Mouse (Mus musculus) myocyte (in vitro differentiated cells): ENCODE measurements at regions not wholly inside any gene's neighbourhood (a gene's known extent, or its start where the extent isn't known, plus 50 kb on each side); places are given as distances from the start of the nearest gene placed in this dataset.

ENCODE experiments used
- H3K27me3 ChIP-seq: one replicate; pipeline ENCODE4 v1.6.1; 2011; ENCODE audit not compliant: control insufficient read depth, insufficient read depth, insufficient read length
- H3K36me3 ChIP-seq: one replicate; pipeline ENCODE4 v1.6.1; 2011; ENCODE audit not compliant: control insufficient read depth, insufficient read depth
- H3K4me2 ChIP-seq: one replicate; pipeline ENCODE4 v1.6.1; 2011; ENCODE audit warnings: low read depth, control low read depth
- H3K4me3 ChIP-seq: one replicate; pipeline ENCODE4 v1.5.1; 2011; ENCODE audit warnings: mild to moderate bottlenecking, control low read depth, moderate library complexity
- H3K79me2 ChIP-seq: one replicate; pipeline ENCODE4 v1.6.1; 2011; ENCODE audit not compliant: control insufficient read depth, insufficient read depth
- H3ac ChIP-seq: one replicate; pipeline ENCODE4 v1.6.1; 2011; ENCODE audit not compliant: control insufficient read depth, insufficient read length
- CEBPB ChIP-seq: IDR thresholded peaks from 2 replicates; pipeline ENCODE4 v1.6.1; 2011; ENCODE audit warnings: mild to moderate bottlenecking, moderate library complexity; ENCODE audit not compliant: poor library complexity, insufficient read depth, severe bottlenecking
- E2F4 ChIP-seq: IDR thresholded peaks from one replicate; pipeline ENCODE4 v1.6.1; 2011; ENCODE audit warnings: mild to moderate bottlenecking, control low read depth, moderate library complexity; ENCODE audit not compliant: insufficient read depth
- MAX ChIP-seq: IDR thresholded peaks from one replicate; pipeline ENCODE4 v1.6.1; 2011; ENCODE audit warnings: low read depth, mild to moderate bottlenecking, control low read depth
- MYOD1 ChIP-seq, 3 experiments: IDR thresholded peaks; one replicate each; pipeline ENCODE4 v1.6.1; 2011; ENCODE audit warnings: control low read depth in 2 of 3, low read depth in 2 of 3, mild to moderate bottlenecking in 2 of 3, moderate library complexity in 1 of 3; ENCODE audit not compliant: insufficient read length in 2 of 3, control insufficient read depth in 1 of 3
- MYOG ChIP-seq, 3 experiments: IDR thresholded peaks; one replicate each; pipeline ENCODE4 v1.6.1; 2011; ENCODE audit warnings: control low read depth in 2 of 3, low read depth in 2 of 3, mild to moderate bottlenecking in 2 of 3; ENCODE audit not compliant: insufficient read length in 2 of 3, control insufficient read depth in 1 of 3, insufficient read depth in 1 of 3
- POLR2A ChIP-seq: IDR thresholded peaks from one replicate; pipeline ENCODE4 v1.6.1; 2011; ENCODE audit warnings: low read depth, mild to moderate bottlenecking, control low read depth, moderate library complexity; ENCODE audit not compliant: insufficient read length
- POLR2AphosphoS2 ChIP-seq: IDR thresholded peaks from one replicate; pipeline ENCODE4 v1.6.1; 2011; ENCODE audit warnings: low read depth, control low read depth; ENCODE audit not compliant: insufficient read length
- REST ChIP-seq: IDR thresholded peaks from one replicate; pipeline ENCODE4 v1.6.1; 2011; ENCODE audit warnings: mild to moderate bottlenecking, control low read depth, moderate library complexity; ENCODE audit not compliant: insufficient read depth, insufficient read length
- SRF ChIP-seq: IDR thresholded peaks from one replicate; pipeline ENCODE4 v1.6.1; 2011; ENCODE audit warnings: low read depth; ENCODE audit not compliant: control insufficient read depth, insufficient read length
- TCF12 ChIP-seq: IDR thresholded peaks from one replicate; pipeline ENCODE4 v1.6.1; 2011; ENCODE audit warnings: mild to moderate bottlenecking, control low read depth; ENCODE audit not compliant: poor library complexity, insufficient read depth, severe bottlenecking
- TCF3 ChIP-seq: IDR thresholded peaks from one replicate; pipeline ENCODE4 v1.6.1; 2011; ENCODE audit warnings: low read depth, control low read depth; ENCODE audit not compliant: insufficient read length
- USF1 ChIP-seq: IDR thresholded peaks from one replicate; pipeline ENCODE4 v1.6.1; 2011; ENCODE audit warnings: low read depth, mild to moderate bottlenecking, control low read depth, moderate library complexity

DNA sequence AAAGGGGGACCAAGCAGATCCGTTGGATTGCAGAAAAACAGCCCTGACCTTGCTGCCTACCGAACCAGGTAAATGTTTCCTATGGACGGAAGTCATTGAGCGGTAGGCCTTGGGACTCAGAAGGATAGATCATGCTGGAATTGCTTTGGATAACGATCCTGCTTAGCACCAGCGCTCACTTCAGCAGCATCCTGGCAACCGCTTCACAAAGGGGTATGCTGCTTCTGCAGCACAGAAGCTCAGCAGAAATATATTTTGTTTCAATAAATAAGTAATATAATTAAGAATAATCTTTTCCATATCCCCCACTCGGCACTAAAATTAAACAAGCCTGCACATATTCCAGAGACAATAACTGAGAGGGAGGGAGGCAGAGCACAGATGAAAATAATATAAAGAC, 296.0 kb downstream of the Meis1 start:
- Histone ChIP-seq H3K79me2 (no peaks in the 10 kb centered on the region), H3K36me3 (no peaks in the 10 kb centered on the region), H3K4me3 (no peak overlapping the region), H3K27me3 (no peaks in the 10 kb centered on the region), H3ac (no peak overlapping the region), H3K4me2 (no peak overlapping the region)
- TF ChIP-seq POLR2A (no peak), TCF3 (no peak), MYOG (IDR thresholded peaks at IDR 0.05; ENCODE audit: control insufficient read depth in 1 of 3, insufficient read depth in 1 of 3, insufficient read length in 2 of 3, low read depth in 2 of 3) (no peak), REST (no peak), MYOD1 (IDR thresholded peaks at IDR 0.05; ENCODE audit: control insufficient read depth in 1 of 3, insufficient read length in 2 of 3, low read depth in 2 of 3) (no peak), MAX (no peak)

GRCm38 (mm10) chr11:18715851-18716126, 303.0 kb downstream of the Meis1 start:
- H3ac ChIP-seq: no peak overlapping the region
- no peak overlapping the region for H3K4me3 ChIP-seq
- H3K27me3 ChIP-seq: no peaks in the 10 kb centered on the region
- no peak overlapping the region for H3K4me2 ChIP-seq
- no peaks in the 10 kb centered on the region for H3K36me3 ChIP-seq
- H3K79me2 ChIP-seq: no peaks in the 10 kb centered on the region
- TF ChIP-seq MYOD1 (IDR thresholded peaks at IDR 0.05; ENCODE audit: control insufficient read depth in 1 of 3, insufficient read length in 2 of 3, low read depth in 2 of 3): no peak
- TF ChIP-seq MYOG (IDR thresholded peaks at IDR 0.05; ENCODE audit: control insufficient read depth in 1 of 3, insufficient read depth in 1 of 3, insufficient read length in 2 of 3, low read depth in 2 of 3): no peak
- no peak for TF ChIP-seq SRF
- TF ChIP-seq POLR2A: no peak
- no peak for TF ChIP-seq TCF3
- no peak for TF ChIP-seq CEBPB
- TF ChIP-seq E2F4: no peak
- TF ChIP-seq REST: no peak
- no peak for TF ChIP-seq USF1
- TF ChIP-seq TCF12: no peak

DNA sequence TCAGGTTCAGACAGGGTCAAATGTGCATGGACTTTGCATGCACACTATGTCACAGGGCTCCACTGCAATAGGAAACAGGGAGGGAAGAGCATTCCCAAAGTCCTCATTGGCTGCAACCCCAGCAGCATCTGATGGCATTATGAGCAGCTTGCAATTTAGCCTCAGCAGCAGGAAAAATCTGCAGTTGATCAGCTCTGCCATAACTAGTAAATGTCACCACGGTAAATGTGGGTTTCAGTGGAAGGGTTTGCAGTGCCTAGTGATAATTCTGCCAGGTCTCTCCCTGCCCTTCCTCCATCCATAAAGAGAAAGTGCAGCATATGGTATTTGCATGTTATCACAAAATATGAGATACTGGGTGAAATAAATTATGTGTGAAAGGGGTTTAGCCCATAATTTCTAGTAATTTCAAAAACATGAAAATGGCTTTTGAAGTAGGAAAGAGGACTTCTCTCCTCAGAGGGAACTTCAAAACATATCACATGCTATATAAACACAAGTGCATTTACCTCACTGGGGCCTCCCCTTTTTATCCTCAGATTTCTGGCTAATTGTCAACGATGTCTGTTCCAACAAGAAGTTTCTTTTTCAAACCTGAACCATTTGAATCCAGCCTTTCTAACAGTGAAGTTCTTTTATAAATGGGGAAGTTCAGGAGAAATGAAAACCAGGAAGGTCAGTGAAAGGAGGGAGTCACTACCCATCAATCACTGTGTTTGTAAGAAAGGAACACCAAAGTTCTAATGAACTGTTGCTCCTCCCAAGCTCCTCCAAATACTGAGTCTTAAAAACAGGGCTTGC, 303.5 kb downstream of the Meis1 start:
- TF ChIP-seq E2F4 (no peak), MAX (no peak), MYOD1 (IDR thresholded peaks at IDR 0.05; ENCODE audit: control insufficient read depth in 1 of 3, insufficient read length in 2 of 3, low read depth in 2 of 3) (no peak), CEBPB (no peak), REST (no peak), MYOG (IDR thresholded peaks at IDR 0.05; ENCODE audit: control insufficient read depth in 1 of 3, insufficient read depth in 1 of 3, insufficient read length in 2 of 3, low read depth in 2 of 3) (no peak), USF1 (no peak), POLR2A (no peak), TCF12 (no peak), POLR2AphosphoS2 (no peak), TCF3 (no peak), SRF (no peak)
- Histone ChIP-seq H3K27me3 (no peaks in the 10 kb centered on the region), H3K4me3 (no peak overlapping the region), H3K36me3 (no peaks in the 10 kb centered on the region), H3K4me2 (no peak overlapping the region), H3K79me2 (no peaks in the 10 kb centered on the region), H3ac (no peak overlapping the region)

DNA sequence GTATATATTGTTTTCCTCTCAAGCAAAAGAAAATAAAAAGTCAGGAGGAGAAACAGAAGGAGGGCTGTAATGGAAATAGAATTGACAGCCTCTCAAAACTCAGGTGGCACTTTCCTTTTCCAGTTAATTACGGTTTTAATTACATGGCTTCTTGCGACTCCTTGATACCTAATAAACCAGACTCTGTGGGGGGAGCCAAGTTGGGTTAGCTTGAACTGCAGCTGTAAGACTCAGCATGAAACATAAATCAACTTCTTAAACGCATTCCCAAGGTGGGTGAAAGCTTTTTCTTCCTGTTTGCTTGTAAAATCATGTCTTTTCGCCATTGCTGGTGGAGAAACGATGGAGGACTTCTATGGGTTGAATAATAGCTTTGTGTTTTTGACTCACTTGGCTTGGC, 304.4 kb downstream of the Meis1 start:
- Histone ChIP-seq H3K79me2 (no peaks in the 10 kb centered on the region), H3K4me3 (no peak overlapping the region), H3K4me2 (no peak overlapping the region), H3ac (no peak overlapping the region), H3K36me3 (no peaks in the 10 kb centered on the region), H3K27me3 (no peaks in the 10 kb centered on the region)
- TF ChIP-seq CEBPB (no peak), MYOD1 (IDR thresholded peaks at IDR 0.05; ENCODE audit: control insufficient read depth in 1 of 3, insufficient read length in 2 of 3, low read depth in 2 of 3) (no peak), TCF3 (no peak), POLR2A (no peak), MYOG (IDR thresholded peaks at IDR 0.05; ENCODE audit: control insufficient read depth in 1 of 3, insufficient read depth in 1 of 3, insufficient read length in 2 of 3, low read depth in 2 of 3) (no peak)

DNA sequence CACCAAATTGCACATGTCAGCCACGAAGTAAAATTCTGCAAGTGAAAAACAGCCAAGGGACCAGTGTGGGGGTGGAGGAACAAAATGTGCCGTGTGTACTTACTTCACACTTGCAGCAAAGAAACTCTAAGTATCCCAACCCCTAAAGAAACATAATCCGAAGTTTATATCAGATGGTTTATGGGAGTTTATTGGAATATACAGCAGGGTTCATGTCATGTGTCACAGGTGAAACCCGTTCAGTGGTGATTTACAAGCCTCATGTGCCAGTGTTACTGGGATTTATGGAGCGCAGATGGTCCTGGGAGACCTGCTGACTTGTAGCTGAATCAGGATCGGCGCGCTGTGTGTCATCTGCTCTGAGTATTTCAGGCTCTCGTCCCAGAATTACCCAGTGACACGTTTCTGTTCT, 306.1 kb downstream of the Meis1 start:
- Histone ChIP-seq H3K27me3 (no peaks in the 10 kb centered on the region), H3K4me2 (no peak overlapping the region), H3K4me3 (no peak overlapping the region)

More for the DNA sequence above, 306.1 kb downstream of the Meis1 start:
- H3K79me2 ChIP-seq: no peaks in the 10 kb centered on the region
- no peaks in the 10 kb centered on the region for H3K36me3 ChIP-seq
- TF ChIP-seq POLR2A (no peak), MYOG (IDR thresholded peaks at IDR 0.05; ENCODE audit: control insufficient read depth in 1 of 3, insufficient read depth in 1 of 3, insufficient read length in 2 of 3, low read depth in 2 of 3) (no peak), SRF (no peak), POLR2AphosphoS2 (no peak), USF1 (no peak), MAX (no peak), TCF12 (no peak), E2F4 (no peak), MYOD1 (IDR thresholded peaks at IDR 0.05; ENCODE audit: control insufficient read depth in 1 of 3, insufficient read length in 2 of 3, low read depth in 2 of 3) (no peak), REST (no peak), TCF3 (no peak), CEBPB (no peak)
- no peak overlapping the region for H3ac ChIP-seq
